Mouse (Mus musculus) ES-Bruce4 (cell line): ENCODE measurements around the gene Cyp8b1.

Experiments
- CTCF ChIP-seq: IDR thresholded peaks from one replicate; pipeline ENCODE4 v1.8.1; 2011; ENCODE audit warnings: low read depth, low read length
- EP300 ChIP-seq: IDR thresholded peaks from 2 replicates; pipeline ENCODE4 v1.6.1; 2011; ENCODE audit warnings: low read depth, low read length; ENCODE audit not compliant: insufficient read depth
- POLR2A ChIP-seq: IDR thresholded peaks from one replicate; pipeline ENCODE4 v1.8.1; 2011; ENCODE audit warnings: low read length; ENCODE audit not compliant: insufficient read depth

- no peak for TF ChIP-seq POLR2A
- no peak for TF ChIP-seq CTCF
- TF ChIP-seq EP300, result no peak
Observed at GRCm38 (mm10) chr9:121937944-121938355, 21.8 kb upstream of the Cyp8b1 start.
